Mouse (Mus musculus): Measurements from ENCODE around the gene Ddn. TPM values are rescaled to one million over a fixed set of nuclear protein-coding genes. Genes with fewer than 3 reads are reported as not detected.

The Ddn gene
- polyA plus RNA-seq, 1 experiment from 2014 or later, result 0.04 TPM

DNA sequence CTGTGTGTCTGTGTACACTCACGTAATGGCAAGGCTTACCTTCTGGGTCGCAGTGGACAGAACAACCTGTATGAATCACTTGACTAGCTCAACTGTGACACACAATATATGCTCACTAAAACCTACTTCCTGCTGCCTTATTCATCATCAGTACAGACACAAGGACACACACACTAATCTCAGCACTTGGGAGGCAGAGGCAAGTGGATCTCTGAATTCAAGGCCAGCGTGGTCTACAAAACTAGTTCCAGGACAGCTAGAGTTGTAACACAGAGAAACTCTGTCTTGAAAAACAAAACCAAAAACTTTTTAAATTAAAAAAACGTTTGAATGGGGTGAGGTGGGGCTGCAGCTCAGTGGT is 28.4 kb upstream of the Ddn start:
- Histone ChIP-seq H3K4me1 (ENCODE audit: insufficient read depth) (no peaks in the 10 kb centered on the region), H3K4me3 (ENCODE audit: low read depth, low read length) (no peak overlapping the region), H3K36me3 (ENCODE audit: insufficient read depth) (peaks cover 100% of the 10 kb centered on the region), H3K4me2 (no peak overlapping the region), H3K9ac (no peak overlapping the region), H3K27ac (ENCODE audit: low read depth) (no peak overlapping the region), H3K27me3 (ENCODE audit: insufficient read depth, low read length) (no peaks in the 10 kb centered on the region), H3K9me3 (ENCODE audit: low read depth, low read length) (no peaks in the 10 kb centered on the region)
- no peak for DNase-seq
- WGBS, result 72% methylated on average over 4 of the region's 4 CpGs
- TF ChIP-seq CTCF (IDR thresholded peaks at IDR 0.05; ENCODE audit: low read depth), result no peak
- ATAC-seq (ENCODE audit: insufficient read depth), result no peak

DNA sequence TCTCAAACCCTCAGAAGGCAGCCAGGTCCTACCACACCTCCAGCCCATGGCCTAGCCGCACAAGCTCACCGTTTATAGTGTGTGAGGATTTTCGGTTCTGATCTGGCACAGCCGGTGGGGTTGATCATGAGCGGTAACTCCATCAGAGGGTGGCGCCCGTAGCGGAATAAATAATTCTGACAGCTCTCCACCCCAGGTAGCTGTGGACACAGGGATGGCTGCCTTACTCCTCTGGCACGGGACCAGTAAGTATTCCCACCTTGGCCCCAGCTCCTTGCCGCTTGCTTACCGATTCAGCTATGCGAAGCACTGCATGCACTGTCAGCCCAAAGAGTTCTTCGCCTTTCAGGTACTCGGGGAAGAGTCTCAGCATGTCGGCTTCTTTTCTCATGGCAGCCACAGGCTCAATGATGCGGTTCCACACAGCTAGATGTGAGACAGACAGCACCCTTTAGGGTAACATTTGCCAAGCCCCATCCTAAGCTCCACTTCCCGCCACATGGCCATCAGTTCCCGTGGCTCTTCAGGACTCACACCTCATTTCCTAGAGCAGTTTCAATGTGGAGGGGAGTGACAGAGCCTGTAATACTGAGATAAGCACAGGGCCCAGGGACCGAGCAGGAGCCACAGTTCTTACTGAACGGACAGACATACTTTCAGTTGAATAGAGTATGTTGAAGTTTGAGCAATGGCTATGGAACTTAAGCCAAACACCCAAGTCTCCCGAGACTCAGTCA is 27.9 kb upstream of the Ddn start:
- Histone ChIP-seq H3K4me3 (ENCODE audit: low read depth, low read length) (no peak overlapping the region), H3K9me3 (ENCODE audit: low read depth, low read length) (no peaks in the 10 kb centered on the region), H3K27ac (ENCODE audit: low read depth) (no peak overlapping the region), H3K4me2 (no peak overlapping the region), H3K9ac (no peak overlapping the region), H3K27me3 (ENCODE audit: insufficient read depth, low read length) (no peaks in the 10 kb centered on the region), H3K36me3 (ENCODE audit: insufficient read depth) (peaks cover 96% of the 10 kb centered on the region), H3K4me1 (ENCODE audit: insufficient read depth) (no peaks in the 10 kb centered on the region)
- DNase-seq (no peak), ATAC-seq (ENCODE audit: insufficient read depth) (no peak)
- 88% methylated on average over 21 of the region's 21 CpGs for WGBS
- TF ChIP-seq CTCF (IDR thresholded peaks at IDR 0.05; ENCODE audit: low read depth), result no peak

DNA sequence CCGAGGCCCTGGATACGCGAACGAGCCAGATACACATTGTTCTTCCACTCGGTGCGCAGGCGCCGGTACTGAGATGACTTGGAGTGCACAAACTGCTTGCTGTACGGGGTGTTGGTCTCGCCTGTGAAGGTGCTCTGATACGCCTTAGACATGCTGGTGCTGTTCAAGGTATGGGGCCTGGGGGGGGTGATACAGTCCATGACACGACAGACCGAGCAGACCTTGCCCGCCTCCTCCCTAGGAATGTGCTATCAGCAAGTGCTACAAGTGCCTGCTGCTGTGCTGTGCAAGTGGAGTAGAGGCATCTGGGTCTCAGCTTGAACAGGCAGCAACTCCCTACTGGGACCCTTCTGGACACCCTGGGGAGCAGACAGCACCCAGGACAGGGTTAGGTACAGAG is 26.0 kb upstream of the Ddn start:
- no peak overlapping the region for H3K27ac ChIP-seq (ENCODE audit: low read depth)
- peaks cover 77% of the 10 kb centered on the region for H3K36me3 ChIP-seq (ENCODE audit: insufficient read depth)
- WGBS, result 89% methylated on average over 14 of the region's 14 CpGs
- no peaks in the 10 kb centered on the region for H3K4me1 ChIP-seq (ENCODE audit: insufficient read depth)
- no peaks in the 10 kb centered on the region for H3K27me3 ChIP-seq (ENCODE audit: insufficient read depth, low read length)
- no peaks in the 10 kb centered on the region for H3K9me3 ChIP-seq (ENCODE audit: low read depth, low read length)
- no peak for DNase-seq
- H3K4me3 ChIP-seq (ENCODE audit: low read depth, low read length), result no peak overlapping the region
- no peak overlapping the region for H3K9ac ChIP-seq
- TF ChIP-seq CTCF (IDR thresholded peaks at IDR 0.05; ENCODE audit: low read depth), result no peak
- ATAC-seq (ENCODE audit: insufficient read depth), result no peak
- no peak overlapping the region for H3K4me2 ChIP-seq

DNA sequence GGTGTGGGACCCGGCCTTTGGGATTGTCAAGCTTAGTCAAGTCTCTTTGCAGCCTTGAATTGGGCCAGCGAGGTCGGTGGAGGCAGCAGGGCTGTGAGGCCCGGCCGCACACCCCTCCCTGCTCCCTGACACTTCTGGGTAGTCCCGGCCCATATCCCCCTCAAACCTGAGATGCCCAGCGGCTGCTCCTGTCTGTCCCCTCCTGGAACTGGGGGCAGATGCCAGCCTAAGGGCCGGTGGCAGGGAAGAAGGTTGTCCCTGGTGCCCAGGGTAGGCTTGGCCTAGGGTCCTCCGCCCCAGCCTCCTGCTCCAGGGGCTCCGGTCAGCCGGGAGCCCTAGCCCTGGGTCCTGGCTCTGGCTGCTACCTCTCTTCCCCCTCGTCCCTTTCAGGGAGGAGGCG is 24.8 kb upstream of the Ddn start:
- H3K4me3 ChIP-seq (ENCODE audit: low read depth, low read length), result no peak overlapping the region
- H3K9ac ChIP-seq, result no peak overlapping the region; the same call in 1 of the 2 replicates
- ATAC-seq (ENCODE audit: insufficient read depth) (no peak), DNase-seq (no peak)
- WGBS, result 89% methylated on average over 13 of the region's 13 CpGs
- no peaks in the 10 kb centered on the region for H3K9me3 ChIP-seq (ENCODE audit: low read depth, low read length)
- H3K4me2 ChIP-seq, result no peak overlapping the region
- no peaks in the 10 kb centered on the region for H3K27me3 ChIP-seq (ENCODE audit: insufficient read depth, low read length)
- TF ChIP-seq CTCF (IDR thresholded peaks at IDR 0.05; ENCODE audit: low read depth), result no peak
- peaks cover 3% of the 10 kb centered on the region; the same call in 1 of the 2 replicates for H3K4me1 ChIP-seq (ENCODE audit: insufficient read depth)
- peaks cover 65% of the 10 kb centered on the region for H3K36me3 ChIP-seq (ENCODE audit: insufficient read depth)
- no peak overlapping the region for H3K27ac ChIP-seq (ENCODE audit: low read depth)

DNA sequence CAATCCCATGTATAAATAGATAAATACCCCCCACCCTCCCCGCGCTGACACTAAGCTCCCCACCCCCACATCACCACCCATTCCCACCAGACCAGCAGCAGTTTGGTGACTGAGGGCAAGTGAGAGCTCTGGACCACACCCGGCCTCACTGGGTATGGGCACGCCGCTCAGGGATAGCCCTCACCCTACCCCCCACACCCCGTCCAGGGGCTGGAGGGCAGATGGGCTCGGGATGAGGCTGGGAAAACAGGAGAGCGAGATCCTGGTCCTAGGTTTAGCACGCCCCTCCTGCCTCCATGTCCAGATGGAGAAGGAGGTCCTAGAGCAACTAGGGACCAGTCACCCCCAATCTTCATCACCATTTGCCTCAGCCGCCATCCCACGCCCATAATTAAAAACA is 24.0 kb upstream of the Ddn start:
- ATAC-seq (ENCODE audit: insufficient read depth), result no peak
- H3K27ac ChIP-seq (ENCODE audit: low read depth), result no peak overlapping the region
- no peaks in the 10 kb centered on the region for H3K9me3 ChIP-seq (ENCODE audit: low read depth, low read length)
- H3K27me3 ChIP-seq (ENCODE audit: insufficient read depth, low read length), result no peaks in the 10 kb centered on the region
- no peak for DNase-seq
- H3K36me3 ChIP-seq (ENCODE audit: insufficient read depth), result peaks cover 57% of the 10 kb centered on the region
- H3K4me3 ChIP-seq (ENCODE audit: low read depth, low read length), result no peak overlapping the region
- peaks cover 3% of the 10 kb centered on the region; the same call in 1 of the 2 replicates for H3K4me1 ChIP-seq (ENCODE audit: insufficient read depth)
- H3K9ac ChIP-seq, result no peak overlapping the region
- no peak overlapping the region for H3K4me2 ChIP-seq
- no peak for TF ChIP-seq CTCF (IDR thresholded peaks at IDR 0.05; ENCODE audit: low read depth)
- 84% methylated on average over 11 of the region's 11 CpGs for WGBS

DNA sequence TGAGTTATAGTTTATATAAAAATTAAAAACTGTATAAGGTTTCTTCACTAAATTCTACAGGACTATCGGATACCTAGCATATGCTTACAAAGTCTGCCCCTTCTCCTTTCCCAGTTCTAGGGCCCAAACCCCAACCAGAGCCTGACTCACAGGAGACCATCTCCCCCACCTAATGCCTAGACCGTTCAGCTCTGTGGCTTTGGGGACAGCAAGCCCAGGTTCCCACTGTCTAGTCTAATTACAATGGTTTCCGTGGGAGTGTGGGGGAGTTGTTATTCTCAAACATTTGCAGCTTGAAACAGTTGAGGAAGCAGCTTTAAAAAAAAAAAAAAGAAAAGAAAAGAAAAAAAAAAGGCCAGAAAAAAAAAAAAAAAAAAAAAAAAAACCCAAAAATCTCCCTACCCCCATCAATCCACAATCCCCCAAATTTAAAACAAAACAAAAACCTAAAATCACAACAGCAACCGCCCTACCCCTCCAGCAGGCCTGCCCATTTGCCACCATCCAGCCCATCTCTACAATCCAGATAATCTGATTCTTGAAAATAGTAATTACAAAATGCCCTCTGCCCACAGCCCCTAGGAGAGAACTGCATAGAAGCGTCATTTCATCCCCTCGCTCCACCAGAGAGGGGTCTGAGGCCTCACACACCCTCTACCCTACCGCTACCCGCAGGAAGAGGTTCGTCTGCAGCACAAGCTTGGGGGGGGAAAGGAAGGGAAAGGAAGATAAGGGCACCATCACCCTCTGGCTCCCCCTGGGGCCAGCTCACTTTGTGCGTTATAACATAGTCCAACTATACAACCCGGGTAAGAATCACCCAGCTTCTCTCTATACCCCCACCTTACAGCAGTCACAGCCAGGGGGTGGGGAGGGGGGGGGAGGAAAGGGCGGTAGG is 23.1 kb upstream of the Ddn start:
- WGBS, result 57% methylated on average over 12 of the region's 12 CpGs
- TF ChIP-seq CTCF (IDR thresholded peaks at IDR 0.05; ENCODE audit: low read depth), result peak; percentile 25; the same call in 1 of the 2 replicates
- Histone ChIP-seq H3K4me2 (peak overlapping the region; percentile 67), H3K27ac (ENCODE audit: low read depth) (peak overlapping the region; percentile 96), H3K9me3 (ENCODE audit: low read depth, low read length) (no peaks in the 10 kb centered on the region), H3K4me3 (ENCODE audit: low read depth, low read length) (peak overlapping the region; percentile 79; the same call in 1 of the 2 replicates), H3K4me1 (ENCODE audit: insufficient read depth) (peaks cover 3% of the 10 kb centered on the region; the same call in 1 of the 2 replicates), H3K27me3 (ENCODE audit: insufficient read depth, low read length) (no peaks in the 10 kb centered on the region), H3K36me3 (ENCODE audit: insufficient read depth) (peaks cover 49% of the 10 kb centered on the region), H3K9ac (0 out of 2 replicates have a peak overlapping the region, but pooled peaks have one; percentile 9)
- DNase-seq (peak; percentile 29), ATAC-seq (ENCODE audit: insufficient read depth) (no peak)

DNA sequence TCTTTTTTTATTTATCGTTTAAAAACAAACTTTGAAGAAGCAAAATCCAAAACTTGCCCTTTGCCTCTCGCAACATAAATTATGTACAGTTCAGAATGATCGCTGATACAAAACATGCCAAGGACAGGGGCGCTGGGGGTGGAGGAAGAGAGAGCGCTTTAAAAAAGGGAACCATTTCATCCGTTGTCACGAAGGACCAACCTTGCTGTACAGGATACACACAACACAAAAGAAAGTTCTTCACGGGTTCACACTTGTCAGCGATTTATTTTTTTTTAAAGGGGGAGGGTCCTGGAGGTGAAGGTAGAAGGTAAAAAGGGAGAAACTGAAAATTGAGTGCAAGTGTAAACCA is 22.4 kb upstream of the Ddn start:
- Histone ChIP-seq H3K27me3 (ENCODE audit: insufficient read depth, low read length) (no peaks in the 10 kb centered on the region), H3K4me2 (peak overlapping the region; percentile 67), H3K9me3 (ENCODE audit: low read depth, low read length) (no peaks in the 10 kb centered on the region), H3K9ac (peak overlapping the region; percentile 89), H3K27ac (ENCODE audit: low read depth) (peak overlapping the region; percentile 96), H3K4me1 (ENCODE audit: insufficient read depth) (peaks cover 3% of the 10 kb centered on the region; the same call in 1 of the 2 replicates), H3K36me3 (ENCODE audit: insufficient read depth) (peaks cover 44% of the 10 kb centered on the region), H3K4me3 (ENCODE audit: low read depth, low read length) (peak overlapping the region; percentile 79)
- WGBS, result 12% methylated on average over 9 of the region's 9 CpGs
- no peak for TF ChIP-seq CTCF (IDR thresholded peaks at IDR 0.05; ENCODE audit: low read depth)
- no peak for DNase-seq
- ATAC-seq (ENCODE audit: insufficient read depth), result peak; percentile 22; the same call in 1 of the 2 replicates
